Mouse (Mus musculus) liver, embryonic 12.5 days (tissue): Measurements from ENCODE around the gene Pdcd1lg2. TPM values are rescaled to one million over a fixed set of nuclear protein-coding genes. Genes with fewer than 3 reads are reported as not detected.

Experiments
- polyA plus RNA-seq: library from polyadenylated mRNA; unstranded; fragments of >200 nt; fragmentation: Nextera tagmentation; extraction: Ambion mirVana; gene quantifications from 2 replicates; pipeline ENCODE4 v1.2.1, GENCODE M21; 2016

The Pdcd1lg2 gene
- polyA plus RNA-seq, 1 experiment from 2014 or later = 0.17 TPM

Other genes starting within 250 kb of the Pdcd1lg2 start
- gene Jak2, start 159.1 kb upstream of the Pdcd1lg2 start, polyA plus RNA-seq = 21.1 and 22.4 TPM in 2 replicates
- 0.85 and 0.89 TPM in 2 replicates for gene Insl6, start 85.6 kb upstream of the Pdcd1lg2 start, polyA plus RNA-seq
- gene Rln1, start 76.2 kb upstream of the Pdcd1lg2 start, polyA plus RNA-seq = 0.12 TPM in 1 of 2 replicates, not detected in the other
- 37.7 and 40.8 TPM in 2 replicates for gene Plgrkt, start 43.5 kb upstream of the Pdcd1lg2 start, polyA plus RNA-seq
- gene Cd274, start 43.5 kb upstream of the Pdcd1lg2 start, polyA plus RNA-seq = 0.35 and 0.69 TPM in 2 replicates
- gene Ric1, start 111.4 kb downstream of the Pdcd1lg2 start, polyA plus RNA-seq = 4.9 and 5.8 TPM in 2 replicates
- gene Ermp1, start 237.5 kb downstream of the Pdcd1lg2 start, polyA plus RNA-seq = 18.3 and 19.3 TPM in 2 replicates